Mouse (Mus musculus) neural tube, embryonic 11.5 days (tissue): Measurements from ENCODE around the gene Wdr62. TPM values are rescaled to one million over a fixed set of nuclear protein-coding genes. Genes with fewer than 3 reads are reported as not detected.

Source experiments
- ATAC-seq: fragments of 200-750 bp; cut with Nextera tagmentation; 2 replicates; pipeline ENCODE4 v1.8.0; 2017; ENCODE audit warnings: moderate number of reproducible peaks, mild to moderate bottlenecking, moderate TSS enrichment, moderate library complexity; ENCODE audit not compliant: insufficient read depth, low FRiP score, low TSS enrichment
- DNase-seq: peaks from one replicate; pipeline ENCODE4 v3.0.0-alpha.2; 2015; ENCODE audit warnings: low spot score
- H3K27ac ChIP-seq: fragments of 300-500 bp; sonication (generic); 2 replicates; pipeline ENCODE4 v1.5.1; 2014; ENCODE audit warnings: low read depth, mild to moderate bottlenecking, low read length
- H3K27me3 ChIP-seq: fragments of 300-500 bp; sonication (generic); 2 replicates; pipeline ENCODE4 v1.6.1; 2014; ENCODE audit warnings: mild to moderate bottlenecking, low read length, mixed read lengths; ENCODE audit not compliant: control insufficient read depth, insufficient read depth
- H3K36me3 ChIP-seq: fragments of 300-500 bp; sonication (generic); 2 replicates; pipeline ENCODE4 v1.6.1; 2014; ENCODE audit warnings: mild to moderate bottlenecking, low read length, moderate library complexity, mixed read lengths; ENCODE audit not compliant: control insufficient read depth, insufficient read depth
- H3K4me1 ChIP-seq: fragments of 300-500 bp; sonication (generic); 2 replicates; pipeline ENCODE4 v1.6.1; 2014; ENCODE audit warnings: low read length, mixed read lengths; ENCODE audit not compliant: control insufficient read depth, insufficient read depth
- H3K4me2 ChIP-seq: fragments of 300-500 bp; sonication (generic); 2 replicates; pipeline ENCODE4 v1.6.1; 2014; ENCODE audit warnings: low read depth, mild to moderate bottlenecking, moderate library complexity
- H3K4me3 ChIP-seq: fragments of 300-500 bp; sonication (generic); 2 replicates; pipeline ENCODE4 v1.5.1; 2014; ENCODE audit warnings: low read depth, low read length
- H3K9ac ChIP-seq: fragments of 300-500 bp; sonication (generic); 2 replicates; pipeline ENCODE4 v1.6.1; 2014; ENCODE audit warnings: mild to moderate bottlenecking, low read length
- H3K9me3 ChIP-seq: fragments of 300-500 bp; sonication (generic); 2 replicates; pipeline ENCODE4 v1.6.1; 2016; ENCODE audit warnings: low read length; ENCODE audit not compliant: control insufficient read depth
- WGBS: fragments of 180-500 bp; shearing (Covaris S2); extraction: QIAGEN DNeasy Blood & Tissue Kit; methylation state at CpG from one replicate; pipeline ENCODE4 v1.1.7; 2014; 5-methylcytosine and 5-hydroxymethylcytosine counted together
- polyA plus RNA-seq: library from polyadenylated mRNA; unstranded; fragments of >200 nt; fragmentation: Nextera tagmentation; extraction: Ambion mirVana; gene quantifications from 2 replicates; pipeline ENCODE4 v1.2.1, GENCODE M21; 2014

The Wdr62 gene
- 10.9 and 12.5 TPM in 2 replicates for polyA plus RNA-seq

DNA sequence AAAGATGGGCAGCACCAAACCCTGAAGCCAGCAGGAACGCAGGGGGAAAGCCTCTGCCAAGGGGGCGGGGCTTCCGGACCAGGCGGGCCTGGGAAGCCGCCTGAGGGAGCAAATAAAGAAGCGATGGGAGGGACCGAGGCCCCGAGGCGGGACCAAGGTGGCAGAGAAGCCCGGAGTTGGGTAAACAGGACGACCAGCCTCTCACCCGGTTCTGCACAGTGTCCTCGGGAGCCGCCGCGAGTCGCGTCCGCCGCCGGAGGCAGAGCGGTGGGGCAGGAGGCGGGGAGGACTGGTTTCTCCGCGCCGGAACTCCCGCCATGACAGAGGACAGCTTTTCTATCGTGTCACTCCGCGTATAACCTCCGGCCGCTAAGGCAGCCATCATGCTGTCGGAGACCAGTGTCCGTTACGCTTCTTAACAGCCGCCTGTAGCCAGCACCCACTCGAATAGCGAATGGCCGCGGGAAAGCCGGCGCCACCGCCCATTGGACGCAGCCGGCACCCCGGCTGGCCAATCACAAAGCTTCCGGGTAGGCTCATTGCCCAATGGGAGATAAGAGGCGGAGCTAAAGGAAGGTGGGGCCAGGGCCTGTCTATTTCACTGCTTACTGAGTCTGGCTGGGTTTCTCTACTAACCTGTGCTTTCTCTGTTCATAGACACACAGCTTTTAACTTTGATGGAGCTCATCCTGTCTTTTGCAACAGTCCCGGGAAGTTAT is at the start of gene Wdr62, which contains the start of gene Thap8:
Wdr62 (minus strand) TSS at position 469 of the 719 bp plus-strand sequence.
Thap8 (plus strand) TSS at position 144 of the 719 bp plus-strand sequence.
- DNase-seq (peak; percentile 94), ATAC-seq (peak; percentile 95)
- Histone ChIP-seq H3K9ac (peak within 1 kb of the TSS; percentile 47), H3K4me1 (peaks cover 5% of the 10 kb centered on the region), H3K36me3 (no peaks in the 10 kb centered on the region), H3K9me3 (no peaks in the 10 kb centered on the region), H3K27ac (peak within 1 kb of the TSS; percentile 94), H3K27me3 (no peaks in the 10 kb centered on the region), H3K4me2 (peak within 1 kb of the TSS; percentile 85), H3K4me3 (peak within 1 kb of the TSS; percentile 58)
- WGBS = under 1% methylated on average over 49 of the region's 49 CpGs

DNA sequence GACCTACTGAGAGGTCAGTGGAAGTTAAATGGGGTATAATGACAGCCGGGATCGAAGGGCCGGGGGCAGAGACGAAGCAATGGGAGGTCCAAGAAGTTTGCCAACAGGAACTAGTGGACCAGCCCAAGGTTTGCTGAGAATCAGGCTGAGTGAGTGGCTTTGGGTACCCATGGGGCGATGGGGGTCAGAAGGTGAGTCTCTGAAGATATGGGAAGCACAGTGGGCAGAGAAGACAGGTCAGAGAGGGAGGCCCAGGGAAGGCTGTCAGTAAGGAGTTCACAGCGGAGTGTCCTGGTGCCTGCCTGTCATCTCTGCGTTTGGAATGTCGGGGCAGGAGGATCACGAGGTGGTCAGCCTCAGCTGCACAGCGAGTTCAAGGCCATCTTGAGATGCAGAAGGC is 48.2 kb upstream of the Wdr62 start:
- no peak overlapping the region for H3K4me2 ChIP-seq
- DNase-seq (no peak), ATAC-seq (no peak)
- no peak overlapping the region for H3K4me3 ChIP-seq
- H3K27me3 ChIP-seq = no peaks in the 10 kb centered on the region
- H3K27ac ChIP-seq = no peak overlapping the region
- H3K9ac ChIP-seq = no peak overlapping the region
- H3K36me3 ChIP-seq = no peaks in the 10 kb centered on the region
- H3K4me1 ChIP-seq = no peaks in the 10 kb centered on the region
- WGBS = 34% methylated on average over 10 of the region's 10 CpGs
- no peaks in the 10 kb centered on the region for H3K9me3 ChIP-seq

DNA sequence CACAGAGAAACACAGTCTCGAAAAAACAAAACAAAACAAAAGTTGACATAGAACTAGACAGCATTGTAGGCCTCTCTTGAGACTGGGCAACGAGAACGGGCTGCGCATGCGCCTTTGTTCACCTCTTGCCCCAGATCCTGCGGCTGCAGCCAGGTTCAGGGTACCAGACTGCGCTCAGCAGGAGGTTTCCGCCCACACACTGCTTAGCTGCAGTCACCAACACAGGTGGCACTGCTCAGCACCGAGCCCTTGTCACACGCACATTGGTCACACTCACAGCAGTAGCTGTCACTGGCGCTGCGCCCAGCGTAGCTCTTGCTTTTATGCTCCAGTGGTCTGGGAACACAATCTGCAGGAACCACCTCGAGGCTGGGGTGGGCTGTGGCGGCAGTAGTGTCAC is 46.9 kb upstream of the Wdr62 start:
- H3K36me3 ChIP-seq = no peaks in the 10 kb centered on the region
- no peak overlapping the region for H3K4me2 ChIP-seq
- ATAC-seq (no peak), DNase-seq (no peak)
- H3K27me3 ChIP-seq = no peaks in the 10 kb centered on the region
- H3K9ac ChIP-seq = no peak overlapping the region
- no peak overlapping the region for H3K27ac ChIP-seq
- H3K4me1 ChIP-seq = 0 out of 2 replicates have a peak, but pooled peaks cover 6% of the 10 kb centered on the region
- no peaks in the 10 kb centered on the region for H3K9me3 ChIP-seq
- no peak overlapping the region for H3K4me3 ChIP-seq
- WGBS = 58% methylated on average over 15 of the region's 15 CpGs

DNA sequence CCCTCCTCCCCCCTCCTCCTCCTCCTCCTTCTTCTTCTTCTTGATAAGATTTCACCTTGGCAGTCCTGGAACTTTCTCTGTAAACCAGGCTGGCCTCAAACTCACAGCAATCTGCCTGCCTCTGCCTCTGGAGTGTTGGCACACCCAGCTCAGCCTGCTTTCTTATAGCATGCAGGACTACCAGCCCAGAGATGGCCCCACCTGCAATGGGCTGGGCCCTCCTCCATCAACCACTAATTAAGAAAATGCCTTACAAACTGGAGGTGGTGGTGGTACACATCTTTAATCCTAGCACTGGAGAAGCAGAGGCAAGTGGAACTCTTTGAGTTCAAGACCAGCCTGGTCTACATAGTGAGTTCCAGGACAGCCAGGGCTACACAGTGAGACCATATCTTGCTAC is 46.2 kb upstream of the Wdr62 start:
- H3K9me3 ChIP-seq = no peaks in the 10 kb centered on the region
- DNase-seq = no peak
- no peak overlapping the region for H3K4me3 ChIP-seq
- no peak for ATAC-seq
- no peaks in the 10 kb centered on the region for H3K36me3 ChIP-seq
- no peak overlapping the region for H3K9ac ChIP-seq
- 0 out of 2 replicates have a peak, but pooled peaks cover 6% of the 10 kb centered on the region for H3K4me1 ChIP-seq
- H3K27ac ChIP-seq = no peak overlapping the region
- H3K4me2 ChIP-seq = no peak overlapping the region
- H3K27me3 ChIP-seq = no peaks in the 10 kb centered on the region

DNA sequence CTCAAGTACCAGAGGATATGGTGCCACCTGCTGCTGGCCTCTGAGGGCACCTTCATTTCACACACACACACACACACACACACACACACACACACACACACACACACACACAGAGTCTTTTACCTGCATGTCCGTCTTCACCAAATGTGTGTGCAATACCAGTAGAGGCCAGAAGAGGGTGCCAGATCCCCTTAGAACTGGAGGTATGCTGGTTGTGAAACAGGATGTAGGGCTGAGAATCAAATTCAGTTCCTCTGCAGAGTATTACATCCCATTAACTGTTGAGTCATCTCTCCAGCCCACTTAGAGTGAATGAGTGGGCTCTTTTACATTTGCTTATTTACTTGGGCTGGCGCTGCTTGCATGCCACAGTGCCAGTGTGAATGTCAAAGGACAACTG is 45.1 kb upstream of the Wdr62 start:
- H3K27ac ChIP-seq = no peak overlapping the region
- DNase-seq = peak; percentile 54
- no peaks in the 10 kb centered on the region for H3K9me3 ChIP-seq
- H3K4me3 ChIP-seq = no peak overlapping the region
- no peaks in the 10 kb centered on the region for H3K36me3 ChIP-seq
- H3K4me2 ChIP-seq = no peak overlapping the region
- H3K27me3 ChIP-seq = no peaks in the 10 kb centered on the region
- peaks cover 6% of the 10 kb centered on the region; the same call in 1 of the 2 replicates for H3K4me1 ChIP-seq
- no peak for ATAC-seq
- H3K9ac ChIP-seq = no peak overlapping the region
- 47% methylated on average over 2 of the region's 2 CpGs for WGBS

DNA sequence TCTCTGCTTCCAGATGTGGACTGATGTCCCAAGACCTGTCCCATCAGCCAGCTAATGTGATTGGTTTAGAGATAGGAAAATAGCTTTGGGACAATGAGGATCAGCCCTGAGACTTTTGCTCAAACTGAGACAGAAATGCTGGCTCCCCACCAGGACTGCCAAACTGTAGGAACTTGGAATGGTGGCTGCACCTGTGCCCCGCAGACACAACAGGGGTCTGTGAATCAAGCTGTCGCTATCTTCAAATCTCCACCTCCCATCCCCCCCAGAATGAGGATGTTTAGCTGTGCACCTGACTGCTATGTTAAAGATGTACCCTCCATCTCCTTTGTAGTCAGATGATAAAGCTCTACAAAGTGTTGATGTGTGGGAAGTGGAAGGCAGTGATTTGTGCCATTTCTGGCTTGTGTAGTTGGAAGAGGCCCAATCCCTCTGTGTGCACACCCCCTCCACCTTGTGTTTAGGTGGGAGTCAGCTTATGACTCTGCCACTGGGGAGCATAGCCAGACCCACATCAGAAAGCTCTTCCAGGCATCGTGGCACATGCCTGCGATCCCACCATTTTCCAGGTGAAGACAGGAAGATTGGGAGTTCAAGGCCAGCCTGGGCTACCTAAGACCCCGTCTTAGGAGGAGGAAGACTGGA is 44.2 kb upstream of the Wdr62 start:
- DNase-seq (no peak), ATAC-seq (no peak)
- H3K9me3 ChIP-seq = no peaks in the 10 kb centered on the region
- no peak overlapping the region for H3K27ac ChIP-seq
- H3K4me1 ChIP-seq = peaks cover 6% of the 10 kb centered on the region; the same call in 1 of the 2 replicates
- no peak overlapping the region for H3K9ac ChIP-seq
- 79% methylated on average over 5 of the region's 5 CpGs for WGBS
- no peaks in the 10 kb centered on the region for H3K27me3 ChIP-seq
- no peaks in the 10 kb centered on the region for H3K36me3 ChIP-seq
- no peak overlapping the region for H3K4me3 ChIP-seq
- no peak overlapping the region for H3K4me2 ChIP-seq

DNA sequence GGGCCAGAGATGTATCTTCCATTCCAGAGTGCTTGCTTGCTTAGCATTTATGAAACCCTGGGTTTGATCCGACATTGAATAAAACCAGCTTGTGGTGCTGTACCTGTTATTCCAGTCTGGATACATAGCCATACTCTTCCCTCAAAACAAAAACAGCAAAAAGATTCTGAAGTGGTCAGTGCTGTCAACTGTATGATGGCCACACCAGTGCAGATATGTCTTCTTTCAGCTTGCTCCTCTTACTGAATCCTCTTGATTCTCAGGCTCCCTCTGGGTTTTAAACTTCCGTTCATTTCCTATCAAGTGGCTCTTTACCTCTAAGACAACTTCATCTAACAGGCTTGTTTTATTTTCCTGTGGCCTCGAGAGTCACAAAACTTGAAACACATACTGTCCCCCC is 43.6 kb upstream of the Wdr62 start, which contains the start of gene Sdhaf1:
Sdhaf1 (minus strand) TSS at position 101 of the 400 bp plus-strand sequence.
- Histone ChIP-seq H3K4me3 (peak within 1 kb of the TSS; percentile 69), H3K36me3 (no peaks in the 10 kb centered on the region), H3K27ac (no peak within 1 kb of the TSS), H3K27me3 (no peaks in the 10 kb centered on the region), H3K9ac (peak within 1 kb of the TSS; percentile 85), H3K4me2 (peak within 1 kb of the TSS; percentile 82), H3K4me1 (peaks cover 6% of the 10 kb centered on the region; the same call in 1 of the 2 replicates), H3K9me3 (no peaks in the 10 kb centered on the region)
- no peak for ATAC-seq
- 80% methylated on average over 3 of the region's 3 CpGs for WGBS
- DNase-seq = no peak

DNA sequence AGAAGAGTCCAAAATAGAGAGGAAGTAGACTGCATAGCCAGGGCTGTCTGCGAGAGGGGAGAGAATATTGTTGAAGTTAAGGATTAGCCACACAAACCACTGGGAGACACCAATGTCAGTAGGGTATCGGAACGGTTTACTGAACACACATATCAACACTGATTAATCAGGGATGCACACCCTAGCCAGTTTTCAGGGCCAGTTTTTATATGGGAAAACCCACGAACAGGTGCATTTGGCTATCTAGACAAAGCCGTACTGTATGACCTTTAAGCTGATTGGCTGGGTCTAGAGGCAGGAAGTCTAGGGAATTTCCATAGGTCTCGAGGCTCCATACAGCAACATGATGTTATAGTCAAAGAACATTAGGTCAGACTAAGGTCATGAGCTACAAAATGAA is 42.6 kb upstream of the Wdr62 start:
- Histone ChIP-seq H3K4me3 (peak overlapping the region; percentile 69), H3K9me3 (no peaks in the 10 kb centered on the region), H3K36me3 (no peaks in the 10 kb centered on the region), H3K27ac (no peak overlapping the region), H3K4me1 (peaks cover 6% of the 10 kb centered on the region; the same call in 1 of the 2 replicates), H3K9ac (peak overlapping the region; percentile 85), H3K27me3 (no peaks in the 10 kb centered on the region), H3K4me2 (peak overlapping the region; percentile 82)
- DNase-seq (no peak), ATAC-seq (no peak)
- WGBS = 41% methylated on average over 6 of the region's 6 CpGs
